Mouse (Mus musculus) midbrain, embryonic 13.5 days (tissue): Measurements from ENCODE around the gene Syndig1. TPM values are rescaled to one million over a fixed set of nuclear protein-coding genes. Genes with fewer than 3 reads are reported as not detected.

Experiments
- ATAC-seq: fragments of 200-750 bp; cut with Nextera tagmentation; 2 replicates; pipeline ENCODE4 v1.8.0; 2017; ENCODE audit warnings: mild to moderate bottlenecking, moderate TSS enrichment, moderate library complexity
- H3K27ac ChIP-seq: fragments of 300-500 bp; sonication (generic); 2 replicates; pipeline ENCODE4 v1.5.1; 2015; ENCODE audit warnings: inconsistent platforms, mild to moderate bottlenecking, moderate library complexity
- H3K27me3 ChIP-seq: fragments of 300-500 bp; sonication (generic); 2 replicates; pipeline ENCODE4 v1.6.1; 2015; ENCODE audit warnings: mild to moderate bottlenecking, inconsistent platforms
- H3K36me3 ChIP-seq: fragments of 300-500 bp; sonication (generic); 2 replicates; pipeline ENCODE4 v1.6.1; 2015; ENCODE audit warnings: mild to moderate bottlenecking, inconsistent platforms
- H3K4me1 ChIP-seq: fragments of 300-500 bp; sonication (generic); replicated peaks from 2 replicates; pipeline ENCODE4 v1.6.1; 2015; ENCODE audit warnings: inconsistent platforms
- H3K4me2 ChIP-seq: fragments of 300-500 bp; sonication (generic); replicated peaks from 2 replicates; pipeline ENCODE4 v1.6.1; 2015; ENCODE audit warnings: moderate library complexity, mild to moderate bottlenecking, inconsistent platforms
- H3K4me3 ChIP-seq: fragments of 300-500 bp; sonication (generic); replicated peaks from 2 replicates; pipeline ENCODE4 v1.5.1; 2015; ENCODE audit warnings: mild to moderate bottlenecking, inconsistent platforms
- H3K9ac ChIP-seq: fragments of 300-500 bp; sonication (generic); replicated peaks from 2 replicates; pipeline ENCODE4 v1.6.1; 2015; ENCODE audit warnings: mild to moderate bottlenecking, inconsistent platforms
- H3K9me3 ChIP-seq: fragments of 300-500 bp; sonication (generic); 2 replicates; pipeline ENCODE4 v1.6.1; 2016; ENCODE audit warnings: mild to moderate bottlenecking, inconsistent platforms
- WGBS: fragments of 180-500 bp; shearing (Covaris S2); methylation state at CpG from one replicate; pipeline ENCODE4 v1.1.7; 2015; 5-methylcytosine and 5-hydroxymethylcytosine counted together
- polyA plus RNA-seq: library from polyadenylated mRNA; unstranded; fragments of >200 nt; fragmentation: Nextera tagmentation; extraction: Ambion mirVana; gene quantifications from 2 replicates; pipeline ENCODE4 v1.2.1, GENCODE M21; 2015

Gene Syndig1
- polyA plus RNA-seq, 1 experiment from 2014 or later = 14.7 TPM

GRCm38 (mm10) chr2:149891647-149892046 lies 62.6 kb downstream of the Syndig1 start:
- H3K36me3 ChIP-seq = no peaks in the 10 kb centered on the region
- H3K9me3 ChIP-seq = no peaks in the 10 kb centered on the region
- H3K4me3 ChIP-seq = no peak overlapping the region
- no peak for ATAC-seq
- H3K27me3 ChIP-seq = no peaks in the 10 kb centered on the region
- H3K4me1 ChIP-seq = peaks cover 15% of the 10 kb centered on the region
- H3K27ac ChIP-seq = no peak overlapping the region
- WGBS = 8% methylated on average over 2 of the region's 2 CpGs
- no peak overlapping the region for H3K4me2 ChIP-seq
- no peak overlapping the region for H3K9ac ChIP-seq

DNA sequence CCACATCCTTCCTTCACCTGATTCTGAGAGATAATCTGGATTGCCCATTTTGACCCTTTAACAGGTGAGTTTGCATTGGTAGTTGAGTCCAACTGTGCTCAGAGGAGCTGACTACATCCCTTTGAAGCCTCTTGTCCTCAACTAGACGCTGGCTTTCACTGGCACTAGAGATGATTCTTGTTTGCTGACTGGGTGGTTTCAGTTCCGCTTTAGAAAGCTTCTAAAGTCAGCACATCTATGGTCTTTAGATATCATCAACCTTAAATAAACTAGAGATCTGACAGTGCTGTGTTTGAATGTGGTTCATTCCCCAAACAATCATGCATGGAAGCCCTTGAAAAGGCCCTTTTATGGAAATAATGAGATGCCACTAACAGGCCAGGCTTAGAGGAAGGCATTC lies 67.3 kb downstream of the Syndig1 start:
- Histone ChIP-seq H3K9ac (no peak overlapping the region), H3K9me3 (no peaks in the 10 kb centered on the region), H3K4me1 (peaks cover 15% of the 10 kb centered on the region), H3K27ac (no peak overlapping the region), H3K4me2 (no peak overlapping the region), H3K36me3 (no peaks in the 10 kb centered on the region), H3K27me3 (no peaks in the 10 kb centered on the region), H3K4me3 (no peak overlapping the region)
- no peak for ATAC-seq
- 84% methylated on average over 2 of the region's 2 CpGs for WGBS

GRCm38 (mm10) chr2:149899615-149900014 lies 70.6 kb downstream of the Syndig1 start:
- H3K9ac ChIP-seq = no peak overlapping the region
- no peak overlapping the region for H3K27ac ChIP-seq
- H3K4me3 ChIP-seq = no peak overlapping the region
- H3K36me3 ChIP-seq = no peaks in the 10 kb centered on the region
- H3K4me1 ChIP-seq = no peaks in the 10 kb centered on the region; the same call in 1 of the 2 replicates
- ATAC-seq = no peak
- no peak overlapping the region for H3K4me2 ChIP-seq
- 93% methylated on average over 9 of the region's 9 CpGs for WGBS
- H3K27me3 ChIP-seq = no peaks in the 10 kb centered on the region
- H3K9me3 ChIP-seq = no peaks in the 10 kb centered on the region

DNA sequence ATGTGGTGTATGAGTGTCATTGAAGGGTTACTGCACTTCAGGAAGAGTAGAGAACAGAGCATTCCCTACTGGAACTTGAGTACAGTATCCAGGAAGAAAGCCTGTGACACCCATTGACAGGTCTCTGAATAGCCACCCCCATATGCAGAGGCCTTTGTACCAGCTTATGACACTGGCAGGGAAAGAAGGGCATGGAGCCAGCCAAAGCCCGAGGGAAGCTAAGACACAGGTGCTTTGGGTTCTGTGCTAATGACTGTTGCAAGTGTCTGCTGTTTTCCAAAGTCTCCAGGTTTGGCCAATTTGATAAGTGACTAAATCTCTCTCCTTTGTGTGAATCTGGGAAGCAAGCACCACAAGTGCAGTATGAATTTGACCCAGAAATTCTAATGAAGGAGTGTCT lies 71.6 kb downstream of the Syndig1 start:
- 92% methylated on average over 1 of the region's 1 CpGs for WGBS
- no peaks in the 10 kb centered on the region for H3K27me3 ChIP-seq

GRCm38 (mm10) chr2:149904405-149904804 lies 75.4 kb downstream of the Syndig1 start:
- no peaks in the 10 kb centered on the region for H3K4me1 ChIP-seq
- H3K27ac ChIP-seq = no peak overlapping the region
- H3K4me3 ChIP-seq = no peak overlapping the region
- ATAC-seq = no peak
- WGBS = 90% methylated on average over 1 of the region's 1 CpGs
- no peaks in the 10 kb centered on the region for H3K36me3 ChIP-seq
- H3K9me3 ChIP-seq = no peaks in the 10 kb centered on the region
- no peaks in the 10 kb centered on the region for H3K27me3 ChIP-seq
- H3K9ac ChIP-seq = no peak overlapping the region
- H3K4me2 ChIP-seq = no peak overlapping the region

More for the DNA sequence above, 71.6 kb downstream of the Syndig1 start:
- Histone ChIP-seq H3K27ac (no peak overlapping the region), H3K4me1 (no peaks in the 10 kb centered on the region), H3K9ac (no peak overlapping the region), H3K4me3 (no peak overlapping the region), H3K36me3 (no peaks in the 10 kb centered on the region), H3K9me3 (no peaks in the 10 kb centered on the region), H3K4me2 (no peak overlapping the region)
- ATAC-seq = no peak

GRCm38 (mm10) chr2:149906694-149907093 lies 77.7 kb downstream of the Syndig1 start:
- WGBS = 88% methylated on average over 3 of the region's 3 CpGs
- Histone ChIP-seq H3K4me3 (no peak overlapping the region), H3K9me3 (no peaks in the 10 kb centered on the region), H3K9ac (no peak overlapping the region), H3K4me2 (no peak overlapping the region), H3K27me3 (no peaks in the 10 kb centered on the region), H3K4me1 (no peaks in the 10 kb centered on the region), H3K36me3 (no peaks in the 10 kb centered on the region), H3K27ac (no peak overlapping the region)
- no peak for ATAC-seq

DNA sequence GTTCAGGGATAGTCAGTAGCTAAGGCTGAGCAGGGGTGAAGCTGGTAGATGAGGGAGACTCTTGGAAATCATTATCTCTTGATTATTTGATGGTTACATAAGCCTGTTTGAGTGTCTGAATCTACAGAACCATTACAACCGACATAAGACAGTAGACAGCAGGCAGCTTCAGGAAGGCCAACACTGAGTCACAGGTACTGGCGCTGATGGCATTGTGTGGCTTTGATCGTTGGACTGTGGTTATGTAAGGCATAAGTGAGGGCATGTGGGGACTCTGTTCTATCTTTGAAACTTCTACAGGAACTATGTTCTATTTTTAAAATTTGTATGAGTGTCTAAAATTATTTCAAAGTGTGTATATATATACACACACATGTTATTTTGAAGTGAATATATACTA lies 88.2 kb downstream of the Syndig1 start:
- Histone ChIP-seq H3K9me3 (no peaks in the 10 kb centered on the region), H3K4me1 (no peaks in the 10 kb centered on the region), H3K4me3 (no peak overlapping the region), H3K9ac (no peak overlapping the region), H3K27me3 (no peaks in the 10 kb centered on the region), H3K36me3 (no peaks in the 10 kb centered on the region), H3K4me2 (no peak overlapping the region), H3K27ac (no peak overlapping the region)
- no peak for ATAC-seq
- WGBS = 91% methylated on average over 3 of the region's 3 CpGs

DNA sequence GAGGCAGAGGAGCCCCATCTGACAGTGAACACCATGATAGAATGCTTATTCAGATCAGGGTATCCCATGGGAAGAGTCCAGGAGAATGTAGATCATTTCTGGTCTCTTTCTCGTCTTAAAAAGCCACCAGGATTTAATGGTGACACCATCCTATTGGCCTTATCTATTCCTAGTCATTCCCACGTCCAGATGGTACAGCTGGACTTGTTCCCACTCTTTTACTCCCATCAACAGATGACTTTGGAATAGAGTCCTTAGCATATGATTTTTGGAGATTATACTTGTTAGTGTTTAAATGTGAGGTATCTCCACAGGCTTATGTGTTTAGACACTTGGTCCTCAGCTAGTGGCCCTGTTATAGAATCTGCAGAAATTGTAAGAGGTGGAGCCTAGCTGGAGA lies 94.5 kb downstream of the Syndig1 start:
- Histone ChIP-seq H3K27ac (no peak overlapping the region), H3K9me3 (no peaks in the 10 kb centered on the region), H3K27me3 (no peaks in the 10 kb centered on the region), H3K4me1 (no peaks in the 10 kb centered on the region), H3K4me3 (no peak overlapping the region), H3K36me3 (no peaks in the 10 kb centered on the region), H3K4me2 (no peak overlapping the region), H3K9ac (no peak overlapping the region)
- ATAC-seq = no peak
- 68% methylated on average over 2 of the region's 2 CpGs for WGBS

DNA sequence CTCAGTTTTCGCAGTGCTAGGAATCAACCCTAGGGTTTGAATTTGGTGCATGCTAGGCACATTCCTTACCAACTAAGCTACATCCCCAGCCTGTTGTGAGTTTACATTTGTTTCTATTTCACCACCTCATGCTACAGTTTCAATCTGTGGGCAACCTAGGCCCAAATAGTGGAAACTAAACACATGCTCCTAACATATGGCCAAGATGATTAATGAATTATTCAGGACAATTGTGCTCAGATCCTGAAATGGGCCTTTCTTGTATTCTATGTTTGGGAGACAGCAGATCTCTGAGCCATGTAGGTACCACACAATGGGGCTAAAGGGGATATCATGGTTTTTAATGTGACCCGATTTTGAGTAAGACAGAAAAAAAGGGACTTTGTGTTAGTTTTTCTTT lies 96.9 kb downstream of the Syndig1 start:
- 86% methylated on average over 2 of the region's 2 CpGs for WGBS
- no peaks in the 10 kb centered on the region for H3K4me1 ChIP-seq
- no peaks in the 10 kb centered on the region for H3K9me3 ChIP-seq
- no peak overlapping the region for H3K4me2 ChIP-seq
- H3K9ac ChIP-seq = no peak overlapping the region
- H3K27ac ChIP-seq = no peak overlapping the region
- H3K36me3 ChIP-seq = no peaks in the 10 kb centered on the region
- no peak overlapping the region for H3K4me3 ChIP-seq
- ATAC-seq = no peak
- H3K27me3 ChIP-seq = no peaks in the 10 kb centered on the region

DNA sequence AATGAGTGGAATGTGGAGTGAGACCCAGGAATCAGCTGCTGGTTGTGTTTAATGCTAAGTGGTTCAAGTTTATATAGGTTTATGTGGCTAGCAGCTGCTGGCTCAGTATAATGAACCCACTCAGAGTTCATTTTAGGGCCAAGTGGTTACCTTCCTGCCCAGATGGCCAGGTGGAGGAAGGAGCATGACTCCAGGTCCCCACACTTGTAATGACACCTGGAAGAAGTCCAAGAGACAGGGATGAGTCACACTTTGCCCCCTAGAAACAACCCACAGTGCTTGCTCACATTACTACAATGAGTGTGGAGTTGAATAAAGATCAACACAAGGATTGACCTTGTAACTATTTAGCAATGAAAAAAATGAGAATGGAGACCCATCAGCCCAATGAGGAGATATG lies 98.0 kb downstream of the Syndig1 start:
- Histone ChIP-seq H3K9me3 (no peaks in the 10 kb centered on the region), H3K9ac (no peak overlapping the region), H3K27ac (no peak overlapping the region), H3K36me3 (no peaks in the 10 kb centered on the region), H3K4me2 (no peak overlapping the region), H3K4me3 (no peak overlapping the region), H3K27me3 (no peaks in the 10 kb centered on the region), H3K4me1 (no peaks in the 10 kb centered on the region)
- no peak for ATAC-seq

DNA sequence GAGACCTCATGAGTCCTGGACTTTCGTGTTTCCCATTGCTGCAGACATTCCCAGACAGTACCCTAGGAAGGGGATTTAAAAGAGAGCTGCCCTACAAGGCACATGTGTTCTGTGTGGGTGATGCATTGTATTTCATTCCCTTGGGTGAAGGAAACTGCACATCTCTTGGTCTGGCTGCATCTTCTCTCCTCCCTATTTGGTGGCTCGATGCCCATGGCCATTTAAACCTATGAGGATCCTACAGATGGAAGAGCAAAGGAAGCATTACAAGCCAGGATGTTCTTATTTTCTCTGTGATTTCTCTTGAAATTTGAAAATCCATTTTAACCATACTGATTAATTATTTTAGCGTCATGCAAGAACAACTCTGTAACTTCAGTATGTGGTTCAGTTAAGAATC lies 98.5 kb downstream of the Syndig1 start:
- no peaks in the 10 kb centered on the region for H3K27me3 ChIP-seq
- ATAC-seq = no peak
- no peak overlapping the region for H3K4me3 ChIP-seq
- no peak overlapping the region for H3K9ac ChIP-seq
- H3K27ac ChIP-seq = no peak overlapping the region
- no peaks in the 10 kb centered on the region for H3K4me1 ChIP-seq
- no peak overlapping the region for H3K4me2 ChIP-seq
- H3K36me3 ChIP-seq = no peaks in the 10 kb centered on the region
- no peaks in the 10 kb centered on the region for H3K9me3 ChIP-seq
- 84% methylated on average over 3 of the region's 3 CpGs for WGBS

GRCm38 (mm10) chr2:149929986-149930385 lies 101.0 kb downstream of the Syndig1 start:
- Histone ChIP-seq H3K9ac (no peak overlapping the region), H3K27me3 (no peaks in the 10 kb centered on the region), H3K4me2 (no peak overlapping the region), H3K36me3 (no peaks in the 10 kb centered on the region), H3K4me3 (no peak overlapping the region), H3K4me1 (peaks cover 14% of the 10 kb centered on the region), H3K9me3 (no peaks in the 10 kb centered on the region), H3K27ac (no peak overlapping the region)
- no peak for ATAC-seq
- 88% methylated on average over 5 of the region's 5 CpGs for WGBS

GRCm38 (mm10) chr2:149931111-149931510 lies 102.1 kb downstream of the Syndig1 start:
- Histone ChIP-seq H3K4me2 (no peak overlapping the region), H3K27ac (no peak overlapping the region), H3K9me3 (no peaks in the 10 kb centered on the region), H3K27me3 (no peaks in the 10 kb centered on the region), H3K4me1 (peaks cover 14% of the 10 kb centered on the region), H3K4me3 (no peak overlapping the region), H3K36me3 (no peaks in the 10 kb centered on the region), H3K9ac (no peak overlapping the region)
- 85% methylated on average over 2 of the region's 2 CpGs for WGBS
- no peak for ATAC-seq
